Mouse (Mus musculus) kidney, postnatal 0 days (tissue): Measurements from ENCODE around the gene Elmo2. TPM values are rescaled to one million over a fixed set of nuclear protein-coding genes. Genes with fewer than 3 reads are reported as not detected.

Source experiments
- ATAC-seq: fragments of 200-750 bp; cut with Nextera tagmentation; replicated peaks from 2 replicates; pipeline ENCODE4 v1.8.0; 2017; ENCODE audit warnings: low read depth, moderate number of reproducible peaks, moderate TSS enrichment, moderate library complexity; ENCODE audit not compliant: low FRiP score
- DNase-seq: peaks from one replicate; pipeline ENCODE4 v3.0.0-alpha.2; 2016; ENCODE audit warnings: low spot score
- H3K27ac ChIP-seq: fragments of 300-500 bp; sonication (generic); 2 replicates; pipeline ENCODE4 v1.5.1; 2014; ENCODE audit warnings: mild to moderate bottlenecking
- H3K27me3 ChIP-seq: fragments of 300-500 bp; sonication (generic); 2 replicates; pipeline ENCODE4 v1.6.1; 2014; ENCODE audit warnings: low read length, mixed read lengths; ENCODE audit not compliant: insufficient read depth
- H3K36me3 ChIP-seq: fragments of 300-500 bp; sonication (generic); 2 replicates; pipeline ENCODE4 v1.6.1; 2014; ENCODE audit warnings: low read length, mixed read lengths; ENCODE audit not compliant: insufficient read depth
- H3K4me1 ChIP-seq: fragments of 300-500 bp; sonication (generic); replicated peaks from 2 replicates; pipeline ENCODE4 v1.6.1; 2014; ENCODE audit warnings: antibody characterized with exemption, low read length, mixed read lengths; ENCODE audit not compliant: insufficient read depth
- H3K4me2 ChIP-seq: fragments of 300-500 bp; sonication (generic); 2 replicates; pipeline ENCODE4 v1.6.1; 2014; ENCODE audit warnings: mild to moderate bottlenecking, low read length, moderate library complexity, mixed read lengths
- H3K4me3 ChIP-seq: fragments of 300-500 bp; sonication (generic); replicated peaks from 2 replicates; pipeline ENCODE4 v1.5.1; 2014; ENCODE audit warnings: low read depth, low read length
- H3K9ac ChIP-seq: fragments of 300-500 bp; sonication (generic); 2 replicates; pipeline ENCODE4 v1.6.1; 2014; ENCODE audit warnings: low read depth, low read length
- H3K9me3 ChIP-seq: fragments of 300-500 bp; sonication (generic); replicated peaks from 2 replicates; pipeline ENCODE4 v1.6.1; 2016; ENCODE audit warnings: low read length, inconsistent platforms, mixed read lengths
- CTCF ChIP-seq: IDR thresholded peaks from 2 replicates; pipeline ENCODE4 v1.5.1; 2016; ENCODE audit warnings: antibody characterized with exemption, low read depth, mild to moderate bottlenecking, moderate library complexity
- WGBS: fragments of 180-500 bp; shearing (Covaris S2); extraction: QIAGEN DNeasy Blood & Tissue Kit; methylation state at CpG from one replicate; pipeline ENCODE4 v1.1.7; 2014; 5-methylcytosine and 5-hydroxymethylcytosine counted together
- polyA plus RNA-seq: library from polyadenylated mRNA; unstranded; fragments of >200 nt; fragmentation: Nextera tagmentation; extraction: Ambion mirVana; gene quantifications from 2 replicates; pipeline ENCODE4 v1.2.1, GENCODE M21; 2015

The Elmo2 gene
- polyA plus RNA-seq, 1 experiment from 2014 or later, result 51.5 TPM

DNA sequence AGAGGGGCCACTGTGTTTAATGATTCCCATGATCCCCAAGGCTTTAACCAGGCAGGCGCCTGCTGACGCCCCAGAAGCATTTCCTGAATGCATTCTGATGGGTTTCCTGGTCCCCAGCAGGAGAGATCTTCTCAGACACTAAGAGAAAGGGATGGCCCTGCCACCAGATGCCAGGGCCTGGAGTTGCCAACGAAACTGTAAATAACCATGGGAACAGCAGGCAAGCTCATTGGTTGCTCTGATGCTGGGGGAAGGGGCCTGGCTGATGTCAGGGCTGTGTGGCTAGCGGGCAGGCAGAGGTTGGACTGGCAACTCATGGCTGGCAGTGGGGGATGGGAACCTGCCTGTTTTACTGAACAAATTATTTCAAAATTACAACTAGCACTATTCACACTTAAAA, 52.7 kb downstream of the Elmo2 start:
- no peak for DNase-seq
- no peak for TF ChIP-seq CTCF
- WGBS, result 48% methylated on average over 4 of the region's 4 CpGs

DNA sequence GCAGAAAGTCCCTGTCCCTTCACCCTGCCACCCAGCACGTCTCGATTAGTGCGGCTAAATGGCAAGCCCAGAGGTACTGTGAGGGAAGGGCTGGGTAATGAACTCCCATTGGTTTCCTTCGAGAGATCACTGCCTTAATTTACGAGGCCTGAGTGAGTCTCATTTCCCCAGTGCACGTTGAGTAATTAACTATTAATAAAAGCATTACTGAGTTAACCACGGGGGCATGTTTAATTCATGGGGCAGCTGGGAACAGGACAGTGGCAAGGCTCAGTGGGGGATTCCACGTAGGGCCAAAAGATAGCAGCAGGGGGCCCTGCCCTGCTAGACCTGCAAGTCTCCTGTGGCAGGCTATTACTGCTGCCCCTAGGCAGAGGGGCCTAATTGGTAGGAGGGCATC, 55.0 kb downstream of the Elmo2 start:
- no peaks in the 10 kb centered on the region for H3K36me3 ChIP-seq
- no peak overlapping the region for H3K9ac ChIP-seq
- H3K4me1 ChIP-seq, result no peaks in the 10 kb centered on the region
- no peaks in the 10 kb centered on the region for H3K27me3 ChIP-seq
- WGBS, result 10% methylated on average over 8 of the region's 8 CpGs
- H3K4me2 ChIP-seq, result no peak overlapping the region
- H3K4me3 ChIP-seq, result no peak overlapping the region
- H3K9me3 ChIP-seq, result no peaks in the 10 kb centered on the region
- TF ChIP-seq CTCF, result no peak
- no peak for DNase-seq
- no peak overlapping the region for H3K27ac ChIP-seq
- no peak for ATAC-seq

More for the DNA sequence above, 52.7 kb downstream of the Elmo2 start:
- H3K4me2 ChIP-seq, result no peak overlapping the region
- no peak overlapping the region for H3K27ac ChIP-seq
- no peak overlapping the region for H3K9ac ChIP-seq
- no peaks in the 10 kb centered on the region for H3K4me1 ChIP-seq
- H3K27me3 ChIP-seq, result no peaks in the 10 kb centered on the region
- H3K36me3 ChIP-seq, result peaks cover 5% of the 10 kb centered on the region; the same call in 1 of the 2 replicates
- H3K4me3 ChIP-seq, result no peak overlapping the region
- no peaks in the 10 kb centered on the region for H3K9me3 ChIP-seq
- no peak for ATAC-seq

DNA sequence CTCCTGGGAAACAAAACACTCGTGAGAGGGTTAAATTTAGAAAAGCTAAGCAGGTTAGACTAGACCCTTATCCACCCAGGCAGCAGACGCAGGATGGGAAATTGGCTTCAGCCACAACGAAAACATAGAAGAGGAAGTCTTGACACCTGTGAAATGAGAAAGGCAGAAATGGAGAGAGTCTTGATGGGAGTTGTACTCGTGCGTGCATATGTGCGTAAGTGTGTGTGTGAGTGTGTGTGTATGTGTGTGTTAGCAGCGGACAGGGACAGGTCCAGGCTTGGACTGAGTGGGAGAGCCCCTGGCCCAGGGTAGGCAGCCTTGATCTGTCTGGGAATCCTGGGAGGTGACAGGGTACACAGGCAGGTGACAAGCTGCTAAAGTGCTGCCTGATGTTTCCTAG, 55.4 kb downstream of the Elmo2 start:
- H3K36me3 ChIP-seq, result no peaks in the 10 kb centered on the region
- 24% methylated on average over 7 of the region's 7 CpGs for WGBS
- no peaks in the 10 kb centered on the region for H3K27me3 ChIP-seq
- DNase-seq (no peak), ATAC-seq (no peak)
- TF ChIP-seq CTCF, result no peak
- H3K4me2 ChIP-seq, result no peak overlapping the region
- H3K4me1 ChIP-seq, result no peaks in the 10 kb centered on the region
- no peak overlapping the region for H3K9ac ChIP-seq
- H3K9me3 ChIP-seq, result no peaks in the 10 kb centered on the region
- no peak overlapping the region for H3K27ac ChIP-seq
- H3K4me3 ChIP-seq, result no peak overlapping the region

DNA sequence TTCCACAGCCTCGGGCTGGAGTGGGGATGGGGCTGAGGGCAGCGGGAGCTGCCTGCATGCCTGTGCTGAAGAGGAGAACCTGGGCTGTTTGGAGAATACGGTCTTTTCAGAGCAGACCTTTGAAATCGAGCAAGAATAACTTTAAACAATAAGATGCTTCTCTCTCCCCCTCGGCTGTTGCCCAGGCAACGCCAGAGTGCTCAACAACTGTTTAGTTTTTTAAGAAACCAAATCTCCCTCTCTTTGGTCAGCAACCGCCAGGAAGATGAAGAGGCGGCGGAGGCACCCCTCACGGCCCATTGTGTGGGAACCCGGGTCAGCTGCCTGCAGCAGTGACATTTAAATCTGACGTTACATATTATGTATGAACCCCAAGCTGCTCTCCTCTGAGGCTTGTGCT, 59.5 kb downstream of the Elmo2 start:
- Histone ChIP-seq H3K4me1 (no peaks in the 10 kb centered on the region), H3K36me3 (no peaks in the 10 kb centered on the region), H3K4me3 (no peak overlapping the region), H3K27ac (no peak overlapping the region), H3K27me3 (no peaks in the 10 kb centered on the region), H3K9ac (no peak overlapping the region), H3K9me3 (no peaks in the 10 kb centered on the region), H3K4me2 (no peak overlapping the region)
- TF ChIP-seq CTCF, result no peak
- DNase-seq (no peak), ATAC-seq (no peak)
- WGBS, result 14% methylated on average over 12 of the region's 12 CpGs

DNA sequence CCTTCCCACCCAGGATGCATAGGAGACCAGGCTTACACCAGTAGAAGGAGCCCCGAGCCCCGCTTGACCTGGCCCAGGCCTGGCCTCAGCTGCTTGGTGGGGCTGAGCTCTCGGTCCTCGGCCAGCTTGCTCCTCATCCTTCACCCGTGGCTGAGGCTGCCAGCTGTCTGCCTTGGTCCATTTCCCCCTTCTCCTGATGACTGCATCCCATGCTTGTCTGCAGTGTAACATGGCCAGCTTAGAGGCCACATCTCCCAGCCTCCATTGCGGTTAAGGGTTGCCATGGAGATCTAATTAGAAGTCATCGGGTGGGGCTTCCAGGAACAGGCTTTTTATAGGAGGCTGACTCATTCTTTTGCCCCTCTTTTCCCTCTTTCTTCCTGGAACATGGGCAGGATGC, 62.4 kb downstream of the Elmo2 start:
- H3K4me2 ChIP-seq, result no peak overlapping the region
- no peak overlapping the region for H3K9ac ChIP-seq
- H3K9me3 ChIP-seq, result no peaks in the 10 kb centered on the region
- ATAC-seq, result no peak
- H3K36me3 ChIP-seq, result no peaks in the 10 kb centered on the region
- no peak overlapping the region for H3K4me3 ChIP-seq
- no peak for DNase-seq
- H3K27ac ChIP-seq, result no peak overlapping the region
- TF ChIP-seq CTCF, result no peak
- no peaks in the 10 kb centered on the region for H3K4me1 ChIP-seq
- 46% methylated on average over 7 of the region's 7 CpGs for WGBS
- H3K27me3 ChIP-seq, result no peaks in the 10 kb centered on the region

DNA sequence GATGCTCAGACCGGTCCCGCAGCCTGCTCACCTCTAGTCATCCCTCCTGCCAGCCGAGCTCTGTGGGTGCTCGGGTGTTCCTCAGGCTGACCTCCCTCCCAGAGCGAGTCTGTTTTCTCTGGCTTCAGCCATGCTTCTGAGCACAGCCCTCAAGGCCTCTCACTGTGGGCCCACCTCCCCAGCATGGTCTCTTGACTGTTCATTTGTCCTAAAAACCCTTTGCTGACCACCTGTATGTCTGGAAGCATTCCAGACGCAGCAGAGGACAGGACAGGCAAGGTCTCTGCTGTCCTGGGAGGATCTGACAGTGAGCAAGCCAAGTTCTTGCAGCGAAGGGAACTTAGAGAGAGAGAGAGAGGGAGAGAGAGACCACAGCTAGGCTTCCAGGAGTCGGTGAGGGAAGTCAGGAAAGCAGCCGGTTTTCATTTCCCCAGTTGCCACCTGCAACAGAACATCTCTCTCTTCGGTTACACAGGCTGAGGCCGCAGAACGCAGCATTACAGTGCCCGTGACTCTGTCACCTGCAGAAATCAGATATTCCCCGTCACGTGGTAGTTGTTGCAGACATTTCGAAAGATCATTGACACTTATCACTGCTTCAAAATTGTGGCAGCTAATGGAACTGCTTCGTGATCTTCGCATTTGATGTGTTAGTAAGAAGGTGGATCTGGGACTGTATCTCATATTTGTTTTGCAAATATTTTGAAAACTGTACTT, 63.8 kb downstream of the Elmo2 start:
- H3K27ac ChIP-seq, result no peak overlapping the region
- TF ChIP-seq CTCF, result no peak
- H3K4me3 ChIP-seq, result no peak overlapping the region
- WGBS, result 58% methylated on average over 18 of the region's 18 CpGs
- ATAC-seq, result no peak
- H3K36me3 ChIP-seq, result no peaks in the 10 kb centered on the region
- H3K9me3 ChIP-seq, result no peaks in the 10 kb centered on the region
- H3K27me3 ChIP-seq, result no peaks in the 10 kb centered on the region
- H3K4me2 ChIP-seq, result no peak overlapping the region
- no peak for DNase-seq
- H3K4me1 ChIP-seq, result no peaks in the 10 kb centered on the region
- no peak overlapping the region for H3K9ac ChIP-seq

DNA sequence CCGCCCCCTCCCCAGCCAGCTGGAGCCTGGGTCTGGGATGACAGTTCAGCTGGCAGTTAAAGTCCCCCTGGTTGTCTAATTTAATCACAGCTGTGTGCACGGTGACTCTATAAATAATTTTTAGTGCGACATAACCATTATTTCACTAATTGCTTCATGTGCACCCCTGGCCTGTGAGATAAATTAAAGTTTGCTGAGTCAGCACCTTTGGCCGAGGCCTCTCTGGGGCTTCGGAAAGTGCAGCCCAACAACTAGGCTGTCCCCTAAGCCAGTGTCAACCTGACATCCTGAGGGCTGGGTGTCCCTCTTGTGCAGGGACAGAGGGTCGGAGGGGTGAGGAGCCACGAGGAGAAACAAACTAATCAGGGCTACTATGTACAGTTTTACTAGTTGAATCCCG, 66.4 kb downstream of the Elmo2 start:
- ATAC-seq, result no peak
- Histone ChIP-seq H3K4me1 (no peaks in the 10 kb centered on the region), H3K27me3 (no peaks in the 10 kb centered on the region), H3K9me3 (no peaks in the 10 kb centered on the region), H3K4me3 (no peak overlapping the region), H3K4me2 (no peak overlapping the region), H3K36me3 (no peaks in the 10 kb centered on the region), H3K27ac (no peak overlapping the region), H3K9ac (no peak overlapping the region)
- WGBS, result 51% methylated on average over 8 of the region's 8 CpGs
- TF ChIP-seq CTCF, result no peak
- no peak for DNase-seq
